20 mouse cellular contexts compared by ENCODE assay signal in the genomic region with DNA sequence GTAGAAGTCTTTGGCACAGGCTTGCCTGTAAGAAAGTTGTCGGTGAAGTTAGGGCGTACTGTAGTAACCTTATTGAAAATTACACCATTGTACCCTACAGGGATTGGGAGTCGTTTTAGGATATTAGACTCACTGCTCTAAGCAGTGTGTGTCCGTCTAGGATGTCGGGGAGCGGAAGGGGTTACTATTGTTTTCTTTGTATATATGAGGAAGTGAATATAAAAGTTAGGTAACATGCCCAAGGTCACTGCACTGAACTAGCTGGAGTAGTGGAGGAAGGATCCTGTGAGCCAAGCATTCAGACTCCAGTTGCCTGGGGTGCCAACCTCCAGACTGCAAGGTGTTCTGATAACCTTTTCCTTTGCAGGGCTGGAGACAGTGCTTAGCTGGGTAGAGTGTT. TPM values are rescaled to one million over a fixed set of nuclear protein-coding genes. Genes with fewer than 3 reads are reported as not detected.
DNase-seq lines count a peak whose midpoint lies in the region; ATAC-seq and TF ChIP-seq lines count a peak whose summit lies in the region.
"Had no signal": no experiment of that assay in that cellular context is flagged by ENCODE, and none has a peak within 500 bp of the region (broad histone marks: within the 10 kb centered on the region; RNA-seq: fewer than 3 reads in every experiment).

No protein-coding gene starts in this region.

- H3K4me1 ChIP-seq in lung, postnatal 0 days (ENCODE audit: insufficient read depth, low read depth, low read length): peaks cover 5% of the 10 kb centered on the region
- H3K4me1 ChIP-seq in bone marrow macrophage, adult 2 months (ENCODE audit: control insufficient read depth, insufficient read depth, low read length): peaks cover 39% of the 10 kb centered on the region
- H3K4me1 ChIP-seq in embryonic facial prominence, embryonic 10.5 days: peaks cover 20% of the 10 kb centered on the region

- no peak overlapping the region for H3K4me2 ChIP-seq in lung, postnatal 0 days (replicated peaks; ENCODE audit: low read depth, low read length)
- H3K4me2 ChIP-seq: heart, embryonic 13.5 days had no signal

- no peak for TF ChIP-seq POLR2A in bone marrow macrophage, adult 2 months (IDR thresholded peaks at IDR 0.05; ENCODE audit: borderline replicate concordance, low read depth, low read length)

- no peaks in the 10 kb centered on the region for H3K36me3 ChIP-seq in lung, postnatal 0 days (ENCODE audit: insufficient read depth, low read length)
- no peaks in the 10 kb centered on the region for H3K36me3 ChIP-seq in embryonic facial prominence, embryonic 10.5 days (replicated peaks)
- H3K36me3 ChIP-seq: forebrain, embryonic 10.5 days; heart, embryonic 13.5 days; hindbrain, embryonic 15.5 days had no signal

- no peak overlapping the region for H3K9ac ChIP-seq in lung, postnatal 0 days (replicated peaks; ENCODE audit: low read depth)
- H3K9ac ChIP-seq: heart, embryonic 13.5 days; hindbrain, embryonic 15.5 days had no signal

- no peak overlapping the region for H3K4me3 ChIP-seq in lung, postnatal 0 days (ENCODE audit: low read depth, low read length)
- H3K4me3 ChIP-seq in bone marrow macrophage, adult 2 months (ENCODE audit: insufficient read depth, low read length): no peak overlapping the region
- H3K4me3 ChIP-seq in embryonic facial prominence, embryonic 10.5 days: no peak overlapping the region
- H3K4me3 ChIP-seq: gastrocnemius, adult 2 months; heart, embryonic 13.5 days had no signal

- H3K27me3 ChIP-seq in lung, postnatal 0 days (replicated peaks; ENCODE audit: insufficient read depth, low read length): no peaks in the 10 kb centered on the region
- no peaks in the 10 kb centered on the region for H3K27me3 ChIP-seq in embryonic facial prominence, embryonic 10.5 days (replicated peaks; ENCODE audit: low read depth, poor library complexity, severe bottlenecking)
- H3K27me3 ChIP-seq: heart, embryonic 13.5 days; hindbrain, embryonic 15.5 days had no signal

- no peak overlapping the region for H3K27ac ChIP-seq in lung, postnatal 0 days (ENCODE audit: low read length)
- H3K27ac ChIP-seq in bone marrow macrophage, adult 2 months (ENCODE audit: insufficient read depth, low read depth, low read length): peak overlapping the region; percentile 31
- H3K27ac ChIP-seq in embryonic facial prominence, embryonic 10.5 days (replicated peaks): no peak overlapping the region
- H3K27ac ChIP-seq: forebrain, embryonic 10.5 days; gastrocnemius, adult 2 months; heart, embryonic 13.5 days; hindbrain, embryonic 15.5 days had no signal

- ATAC-seq in lung, postnatal 0 days: no peak
- ATAC-seq in monocyte, adult 5-6 weeks (replicated peaks; ENCODE audit: insufficient number of reproducible peaks, low FRiP score, low TSS enrichment, poor library complexity, severe bottlenecking): peak; percentile 69
- ATAC-seq: forebrain, embryonic 14.5 days had no signal

- peak; percentile 33 for DNase-seq in lung, postnatal 0 days (ENCODE audit: low spot score)
- no peak for DNase-seq in lung, postnatal 25 days (ENCODE audit: low spot score)
- peak; percentile 93 for DNase-seq in fat pad, adult 2 months (ENCODE audit: extremely low read depth, low read depth, low spot score)
- DNase-seq in embryonic facial prominence, embryonic 10.5 days (ENCODE audit: low spot score): no peak
- no peak for DNase-seq in left cerebral cortex, postnatal 10 days (ENCODE audit: extremely low spot score in 1 of 2, low spot score in 2 of 2)
- DNase-seq: adrenal gland, adult 2 months; adrenal gland, postnatal 36 days; cerebellum, adult 11-12 months; cerebellum, adult 9-10 months; cerebellum, postnatal 25 days; gastrocnemius, adult 2 months; gastrocnemius, postnatal 25 days; heart, adult 11 months; heart, postnatal 36 days had no signal

- no peaks in the 10 kb centered on the region for H3K9me3 ChIP-seq in lung, postnatal 0 days (ENCODE audit: low read length)
- H3K9me3 ChIP-seq in embryonic facial prominence, embryonic 10.5 days: no peaks in the 10 kb centered on the region
- H3K9me3 ChIP-seq: forebrain, embryonic 10.5 days; heart, embryonic 13.5 days; hindbrain, embryonic 15.5 days had no signal

- no peak for TF ChIP-seq CTCF in lung, postnatal 0 days (IDR thresholded peaks at IDR 0.05)
- no peak for TF ChIP-seq CTCF in bone marrow macrophage, adult 2 months (IDR thresholded peaks at IDR 0.05; ENCODE audit: low read depth, low read length)

- intact Hi-C loops in left cerebral cortex, postnatal 10 days (cut with DNase I): no loop called here

- 56% methylated on average over 6 of the region's 6 CpGs for WGBS in lung, postnatal 0 days
- 91% methylated on average over 6 of the region's 6 CpGs for WGBS in embryonic facial prominence, embryonic 10.5 days

- no peak for TF ChIP-seq EP300 in lung, postnatal 0 days (IDR thresholded peaks at IDR 0.05)

RNA-seq across cellular contexts. Expression of gene Ttc25, which starts 1.5 kb away (rescaled TPM):
- polyA plus RNA-seq in lung, postnatal 0 days (2015; fragmentation: Nextera tagmentation; extraction: Ambion mirVana): 3.5 and 4.9 TPM in 2 replicates
- 0.19 and 0.34 TPM in 2 replicates for polyA plus RNA-seq in bone marrow macrophage, adult 2 months (2012; ENCODE audit: insufficient read depth, insufficient read length, missing spikeins)
- total RNA-seq in monocyte, adult 5-6 weeks (2017): 4.4 TPM in 1 of 3 replicates, not detected in the others
- 1.4 and 1.7 TPM in 2 replicates for polyA plus RNA-seq in embryonic facial prominence, embryonic 10.5 days (2016; fragmentation: Nextera tagmentation; extraction: Ambion mirVana)
- total RNA-seq in left cerebral cortex, postnatal 10 days (2021): under 1 TPM; 0.53 to 0.77 TPM

RNA-seq across cellular contexts. Expression of gene Acly, which starts 19.2 kb away (rescaled TPM):
- polyA plus RNA-seq in lung, postnatal 0 days (2015; fragmentation: Nextera tagmentation; extraction: Ambion mirVana): 85.7 and 92.9 TPM in 2 replicates
- 51.4 and 62.3 TPM in 2 replicates for polyA plus RNA-seq in bone marrow macrophage, adult 2 months (2012; ENCODE audit: insufficient read depth, insufficient read length, missing spikeins)
- 104 to 134 TPM (median 105 TPM) in 3 replicates for total RNA-seq in monocyte, adult 5-6 weeks (2017)
- polyA plus RNA-seq in embryonic facial prominence, embryonic 10.5 days (2016; fragmentation: Nextera tagmentation; extraction: Ambion mirVana): 291 and 321 TPM in 2 replicates
- 100 to 1,000 TPM; 138 to 151 TPM for total RNA-seq in left cerebral cortex, postnatal 10 days (2021)

RNA-seq across cellular contexts. Expression of gene Cnp, which starts 27.7 kb away (rescaled TPM):
- polyA plus RNA-seq in lung, postnatal 0 days (2015; fragmentation: Nextera tagmentation; extraction: Ambion mirVana): 31.4 and 33.8 TPM in 2 replicates
- polyA plus RNA-seq in bone marrow macrophage, adult 2 months (2012; ENCODE audit: insufficient read depth, insufficient read length, missing spikeins): 40.3 and 41.2 TPM in 2 replicates
- 22.6 to 33.8 TPM (median 25.9 TPM) in 3 replicates for total RNA-seq in monocyte, adult 5-6 weeks (2017)
- 21.3 and 25.1 TPM in 2 replicates for polyA plus RNA-seq in embryonic facial prominence, embryonic 10.5 days (2016; fragmentation: Nextera tagmentation; extraction: Ambion mirVana)
- 100 to 1,000 TPM in 1 of 2 experiments, 10 to 100 TPM in 1; 73.3 to 104 TPM for total RNA-seq in left cerebral cortex, postnatal 10 days (2021)

Comparison
In these comparisons a context has a peak if more than half of its experiments do, and no peak if none do; other contexts are left out.
1. DNase-seq: peak in lung, postnatal 0 days (single experiment) and fat pad, adult 2 months (single experiment); none in lung, postnatal 25 days (single experiment), embryonic facial prominence, embryonic 10.5 days (single experiment) and left cerebral cortex, postnatal 10 days (0 of 2).